Mouse (Mus musculus) frontal cortex, postnatal 14 days (tissue): ENCODE data around the gene Stpg3.
A peak's percentile ranks its signal among the peaks of the same experiment; 100 is the strongest.
"Not testable (repeated sequence)": the region's sequence is repeated elsewhere in the genome, so short reads cannot be mapped to it uniquely, and the experiment has no call there.

Experiments used
- DNase-seq, 2 experiments: peaks; one replicate each; pipeline ENCODE4 v3.0.0; 2022; ENCODE audit warnings: low spot score in 2 of 2

Stpg3 gene

DNA sequence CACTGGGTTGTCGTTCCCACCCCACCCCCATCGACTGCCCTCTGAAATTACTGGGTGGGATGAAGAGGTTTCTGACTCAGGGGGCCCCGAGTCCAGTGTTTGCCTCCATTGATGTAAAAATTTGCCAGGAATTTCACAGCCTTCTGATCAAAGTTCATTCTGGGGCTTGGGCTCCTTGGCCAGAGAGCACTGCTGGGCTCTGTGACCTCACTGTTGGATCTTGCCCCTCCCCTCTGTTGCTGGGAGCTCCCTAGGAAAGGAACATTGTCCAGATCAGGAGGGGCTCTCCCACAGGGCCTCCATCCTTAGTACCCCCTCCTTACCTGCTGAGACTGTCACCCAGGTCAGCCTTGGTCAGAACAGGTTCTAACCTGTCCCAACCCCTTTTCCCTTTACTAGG is at the start of gene Stpg3:
Gene Stpg3 (minus strand): TSS at position 194 of the 400 bp plus-strand sequence.
- no peak for DNase-seq

DNA sequence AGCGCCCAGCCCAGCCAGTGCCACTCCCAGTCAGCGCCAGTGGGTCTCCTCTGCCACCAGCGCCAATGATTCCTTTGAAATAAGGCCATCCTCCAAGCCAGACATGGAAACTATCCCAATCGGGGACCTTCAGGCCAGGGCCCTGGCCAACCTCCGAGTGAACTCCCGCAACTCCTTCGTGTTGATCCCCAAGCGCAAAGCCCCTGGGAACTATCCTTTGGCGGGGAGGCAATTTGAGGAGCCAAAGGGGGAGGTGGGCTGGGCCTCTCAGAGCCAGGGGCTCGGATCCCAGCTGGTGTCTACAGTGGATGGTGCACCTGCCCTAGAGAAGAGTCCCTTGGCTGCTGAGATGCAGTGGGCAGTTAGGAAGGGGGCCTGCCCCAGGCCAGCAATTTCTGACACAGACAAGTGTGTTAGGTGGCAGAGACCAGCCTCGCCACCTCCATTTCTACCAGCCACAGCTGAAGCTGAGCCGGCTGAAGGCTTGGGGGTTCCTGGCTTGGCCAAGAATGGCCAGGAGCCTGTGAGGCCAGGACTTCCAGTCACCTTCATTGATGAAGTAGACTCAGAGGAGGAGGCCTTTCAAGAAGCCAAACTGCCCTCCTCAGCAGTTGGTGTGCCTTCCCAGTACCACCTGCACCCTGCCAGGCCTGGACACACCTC is 49.3 kb upstream of the Stpg3 start:
- no peak for DNase-seq

DNA sequence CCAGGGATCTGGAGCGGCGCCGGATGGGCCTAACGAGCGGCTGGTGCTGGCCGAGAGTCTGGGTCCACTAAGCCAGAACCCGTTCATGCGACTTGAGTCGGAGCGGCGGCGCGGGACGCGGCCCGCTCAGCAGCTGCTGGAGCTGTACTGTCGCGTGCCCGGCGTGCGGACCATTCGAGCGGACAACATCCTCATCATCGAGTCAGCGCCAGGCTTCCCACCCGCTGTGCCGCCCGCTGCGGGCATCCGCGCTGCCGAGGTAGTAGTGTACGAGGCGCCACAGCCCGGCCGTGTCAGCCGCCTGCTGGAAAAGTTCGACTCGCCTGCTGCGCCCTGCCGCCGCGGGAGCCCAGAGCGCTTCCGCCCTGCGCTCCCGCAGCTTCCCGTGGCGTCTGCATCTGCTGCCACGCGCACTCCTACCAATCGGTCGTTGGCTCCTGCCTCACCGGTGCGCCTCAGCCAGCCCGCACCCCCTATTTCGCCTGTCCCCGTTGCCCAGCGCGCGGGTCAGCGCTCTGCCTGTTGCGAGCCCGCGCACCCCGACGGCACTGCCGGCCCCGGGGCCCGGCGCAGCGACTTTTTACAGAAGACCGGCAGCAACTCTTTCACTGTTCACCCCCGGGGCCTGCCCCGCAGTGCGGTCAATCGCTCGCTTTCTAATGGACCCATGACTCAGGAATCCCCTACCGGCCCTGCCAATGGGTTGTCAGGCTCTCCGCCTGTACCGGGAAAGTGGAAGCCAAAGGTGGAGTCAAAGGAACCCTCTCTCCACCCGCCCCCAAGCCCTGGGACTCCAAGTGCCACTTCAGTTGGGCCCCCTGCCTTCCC is 48.6 kb upstream of the Stpg3 start:
- no peak for DNase-seq

DNA sequence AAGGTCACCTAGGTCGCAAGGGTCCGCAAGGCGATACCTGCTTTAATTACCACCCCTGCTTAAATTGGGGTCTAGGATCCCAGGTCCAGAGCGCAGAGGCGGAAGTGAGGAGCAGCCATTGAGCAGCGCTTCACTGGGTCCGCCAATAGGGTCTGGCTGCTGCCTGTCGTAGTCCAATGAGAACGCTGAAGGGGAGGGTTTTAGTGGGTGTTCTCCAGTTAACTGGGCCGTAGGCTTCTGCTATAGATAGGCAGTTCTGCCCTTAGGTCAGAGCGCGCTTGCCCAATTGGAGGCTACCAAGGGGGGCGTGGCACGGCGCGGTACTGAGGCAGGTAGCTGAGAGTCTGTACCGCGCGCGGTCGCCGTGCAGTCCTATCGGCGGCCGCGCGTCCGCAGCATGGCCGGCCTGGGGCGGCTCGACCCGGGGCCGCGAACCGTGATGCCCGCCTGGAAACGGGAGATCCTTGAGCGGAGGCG is 47.9 kb upstream of the Stpg3 start, which contains the start of gene Tprn:
Gene Tprn (plus strand): TSS at position 328 of the 477 bp plus-strand sequence.
- DNase-seq = peak; percentile 89 to 93

DNA sequence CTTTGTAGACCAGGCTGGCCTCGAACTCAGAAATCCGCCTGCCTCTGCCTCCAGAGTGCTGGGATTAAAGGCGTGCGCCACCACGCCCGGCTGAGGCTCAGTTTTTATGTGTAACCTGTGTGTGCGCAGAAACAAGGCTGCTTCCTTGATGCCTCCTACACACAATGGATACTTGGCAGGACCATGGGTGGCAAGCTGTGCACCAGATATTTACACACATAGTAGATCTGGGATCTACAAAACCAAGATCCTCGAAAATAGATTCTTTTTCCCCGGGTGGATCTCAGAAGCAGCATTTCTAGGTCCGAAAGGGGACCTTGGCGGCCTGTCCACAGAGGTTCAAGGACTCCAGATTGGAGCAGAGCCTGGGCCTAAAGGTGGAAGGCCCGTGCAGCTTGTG is 47.4 kb upstream of the Stpg3 start:
- no peak for DNase-seq

DNA sequence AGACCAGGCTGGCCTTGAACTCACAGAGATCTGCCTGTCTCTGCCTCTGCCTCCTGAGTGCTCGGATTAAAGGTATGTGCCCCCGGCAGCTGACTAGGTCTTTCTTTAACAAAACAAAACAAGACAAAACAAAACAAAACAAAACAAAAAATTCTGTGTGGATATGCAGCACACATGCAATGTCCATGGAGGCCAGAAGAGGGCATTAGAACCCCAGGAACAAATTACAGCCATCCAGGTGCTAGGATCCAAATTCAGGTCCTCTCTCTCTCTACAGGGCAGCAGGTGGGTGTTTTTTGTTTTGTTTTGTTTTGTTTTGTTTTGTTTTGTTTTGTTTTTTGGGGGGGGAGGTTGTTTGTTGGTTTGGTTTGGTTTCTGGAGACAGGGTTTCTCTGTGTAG is 44.5 kb upstream of the Stpg3 start:
- no peak for DNase-seq

DNA sequence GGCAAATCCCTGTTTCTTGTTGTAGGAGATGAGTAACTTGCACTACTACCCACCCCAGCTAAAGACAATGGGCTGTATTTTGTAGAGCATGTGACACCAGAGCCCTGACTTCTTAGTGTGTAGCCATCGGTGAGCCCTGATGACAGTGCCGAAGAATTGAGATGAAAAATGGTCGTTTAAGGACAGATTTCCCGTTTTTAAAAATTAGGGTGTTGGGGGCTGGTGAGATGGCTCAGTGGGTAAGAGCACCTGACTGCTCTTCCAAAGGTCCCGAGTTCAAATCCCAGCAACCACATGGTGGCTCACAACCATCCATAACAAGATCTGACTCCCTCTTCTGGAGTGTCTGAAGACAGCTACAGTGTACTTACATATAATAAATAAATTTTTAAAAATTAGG is 42.8 kb upstream of the Stpg3 start:
- DNase-seq = not testable (repeated sequence)

DNA sequence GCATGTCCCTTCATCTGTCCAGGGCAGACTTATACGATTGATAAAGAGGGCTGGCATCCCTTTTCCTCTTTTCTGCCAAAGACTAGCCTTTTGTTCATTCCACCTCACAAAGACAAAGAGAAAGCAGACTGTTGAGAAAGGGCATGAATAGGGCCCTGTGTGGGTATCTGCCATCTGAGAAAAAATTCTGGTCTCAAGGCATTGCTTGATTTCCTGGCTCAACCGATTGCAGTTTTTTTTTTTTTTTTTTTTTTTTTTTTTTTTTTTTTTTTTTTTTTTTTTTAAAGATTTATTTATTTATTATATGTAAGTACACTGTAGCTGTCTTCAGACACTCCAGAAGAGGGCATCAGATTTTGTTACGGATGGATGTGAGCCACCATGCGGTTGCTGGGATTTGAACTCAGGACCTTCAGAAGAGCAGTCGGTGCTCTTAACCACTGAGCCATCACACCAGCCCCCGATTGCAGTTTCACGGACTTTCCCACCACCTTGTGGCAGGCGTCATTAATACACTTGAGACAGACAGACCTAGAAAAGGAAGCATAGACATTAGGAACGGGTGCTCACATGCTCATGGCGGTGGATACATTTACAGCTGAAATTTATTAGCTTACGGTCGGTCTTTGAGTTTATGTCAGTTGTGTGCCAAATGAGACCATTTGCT is 42.1 kb upstream of the Stpg3 start:
- DNase-seq = not testable (repeated sequence)

DNA sequence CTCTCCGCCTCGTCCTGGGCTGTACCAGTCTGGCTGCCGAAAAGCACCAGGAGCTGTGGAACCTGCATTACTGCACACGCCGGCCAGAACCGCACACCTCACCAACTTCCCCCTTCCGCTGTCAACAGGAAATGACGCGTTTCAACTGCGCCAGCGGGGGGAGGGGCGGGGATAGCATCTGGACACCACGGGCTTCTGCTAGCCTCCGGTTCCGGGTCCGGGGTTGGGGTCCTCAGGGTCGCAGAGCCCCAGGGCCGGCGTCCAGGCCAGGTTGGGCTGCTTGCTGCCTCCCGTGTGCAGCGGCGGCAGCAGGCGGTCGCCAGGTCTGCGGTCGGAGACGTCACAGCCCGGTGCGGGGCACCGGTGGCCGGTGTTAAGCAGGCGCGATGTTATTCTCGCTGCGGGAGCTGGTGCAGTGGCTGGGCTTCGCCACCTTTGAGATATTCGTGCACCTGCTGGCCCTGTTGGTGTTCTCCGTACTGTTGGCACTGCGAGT is 40.9 kb upstream of the Stpg3 start, which contains the start of gene Tmem203:
Gene Tmem203 (plus strand): TSS at position 156 of the 496 bp plus-strand sequence.
- DNase-seq = peak; percentile 71 to 83

DNA sequence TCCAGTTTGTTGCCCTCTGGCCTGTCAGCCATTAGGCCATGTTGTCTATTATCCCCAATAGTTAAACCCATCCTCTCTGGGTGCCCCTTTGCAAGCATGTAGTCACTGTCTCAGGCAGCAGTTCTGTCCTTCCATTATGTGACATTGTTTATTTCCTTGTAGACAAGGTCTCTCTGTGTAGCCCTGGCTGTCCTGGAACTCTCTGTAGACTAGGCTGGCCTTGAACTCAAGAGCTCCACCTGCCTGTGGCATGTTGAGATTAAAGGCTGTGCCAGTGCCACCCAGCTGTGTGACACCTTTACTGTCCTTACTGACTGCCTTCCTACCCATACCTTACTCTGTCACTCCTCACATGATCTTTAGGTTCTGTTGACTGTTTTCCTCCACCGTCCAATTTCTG is 37.9 kb upstream of the Stpg3 start:
- no peak for DNase-seq

DNA sequence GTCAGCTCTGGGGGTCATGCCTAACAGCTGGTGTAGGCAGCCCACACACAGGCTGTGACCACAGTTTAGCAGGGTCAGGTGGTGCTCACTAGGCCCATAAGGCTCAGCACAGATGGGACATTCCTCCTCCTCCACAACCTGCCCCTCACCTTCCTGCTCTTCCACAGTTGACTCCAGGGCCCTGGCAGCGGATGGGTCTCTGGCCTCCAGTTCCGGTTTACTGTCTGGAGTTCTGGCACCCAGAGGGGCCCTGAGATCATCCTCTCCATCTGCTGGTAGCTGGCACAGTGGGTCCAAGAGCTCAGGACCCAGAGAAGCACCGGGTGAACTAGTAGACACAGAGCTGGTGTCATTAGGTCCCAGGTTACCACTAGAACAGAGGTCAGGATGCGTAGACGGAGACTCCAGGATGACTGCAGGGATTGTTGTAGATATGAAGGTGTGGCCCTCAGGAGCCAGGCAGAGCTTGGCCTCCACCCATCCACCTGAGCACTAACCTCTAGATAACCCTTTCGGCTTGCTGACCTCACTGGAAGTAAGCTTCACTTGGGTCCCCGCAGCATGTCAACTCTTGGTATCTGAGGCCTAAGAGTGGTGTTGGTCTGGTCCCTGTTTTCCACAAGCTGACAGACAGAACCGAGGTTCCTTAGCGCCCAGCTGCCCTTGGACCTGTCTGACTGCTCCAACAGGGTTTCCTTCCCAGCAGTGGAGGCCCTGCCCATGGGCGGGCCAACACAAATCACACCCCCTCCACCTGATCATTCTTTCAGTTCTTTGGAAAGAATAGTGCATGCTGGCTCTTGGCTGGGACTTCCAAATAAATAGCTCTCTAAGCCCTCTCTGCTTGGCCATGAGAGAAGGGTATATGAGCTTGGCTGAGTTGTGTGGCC is 32.0 kb upstream of the Stpg3 start, which contains the start of gene AL732309.1:
Gene AL732309.1 (minus strand): TSS at position 681 of the 890 bp plus-strand sequence.
- no peak for DNase-seq

DNA sequence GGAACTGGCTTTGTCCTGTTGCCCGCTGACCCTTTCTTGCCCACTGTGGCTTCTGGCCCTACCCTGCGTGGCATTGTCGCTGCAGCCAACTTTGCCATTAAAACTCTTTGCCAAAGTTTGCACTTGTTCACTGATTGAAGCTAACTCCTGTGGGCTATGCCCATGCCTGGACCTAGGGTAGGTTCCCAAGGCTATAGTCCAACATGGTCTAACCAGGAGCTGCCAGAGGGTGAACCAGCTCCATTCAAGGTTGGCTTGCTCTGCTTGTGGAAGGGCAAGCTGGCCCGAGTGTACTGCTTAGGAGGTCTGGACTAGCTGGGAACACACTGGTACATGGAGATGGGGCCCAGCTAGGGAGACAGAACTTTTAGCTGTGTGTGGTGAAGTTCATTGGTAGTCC is 29.7 kb upstream of the Stpg3 start:
- no peak for DNase-seq

DNA sequence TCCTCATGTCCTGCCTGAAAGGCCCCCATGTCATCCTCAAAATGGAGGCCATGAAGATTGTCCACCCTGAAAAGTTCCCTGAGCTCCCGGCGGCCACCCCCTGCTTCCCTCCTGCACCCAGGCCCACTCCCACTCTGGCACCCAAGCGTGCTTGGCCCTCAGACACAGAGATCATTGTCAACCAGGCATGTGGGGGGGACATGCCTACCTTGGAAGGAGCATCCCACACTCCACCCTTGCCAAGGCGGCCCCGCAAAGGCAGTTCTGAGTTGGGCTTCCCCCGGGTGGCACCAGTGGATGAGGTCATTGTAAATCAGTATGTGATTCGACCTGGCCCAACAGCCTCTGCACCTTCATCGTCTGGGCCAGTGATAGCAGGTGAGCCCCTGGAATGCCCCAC is 28.9 kb upstream of the Stpg3 start:
- DNase-seq = no peak

DNA sequence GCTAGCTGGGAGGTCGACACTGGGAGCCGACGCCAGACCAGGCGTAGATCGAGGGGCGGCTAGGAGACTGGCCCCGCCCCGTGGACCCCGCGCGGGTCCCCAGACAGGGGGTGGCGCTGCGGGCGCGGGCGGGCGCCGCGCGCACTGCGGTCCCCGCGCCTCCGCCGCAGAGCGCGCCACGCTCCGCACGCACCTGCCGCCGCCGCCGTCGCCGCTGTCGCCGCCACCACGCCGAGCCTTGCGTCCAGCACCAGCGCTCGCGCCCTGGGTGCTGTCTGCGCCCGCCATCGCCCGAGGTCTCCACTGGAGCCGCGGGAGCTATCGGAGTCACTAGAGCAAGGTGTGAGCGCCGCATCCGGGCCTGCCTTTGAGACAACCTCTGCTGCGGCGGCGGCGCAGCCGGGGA is 27.7 kb upstream of the Stpg3 start, which contains the start of the genes Rnf208 and Cysrt1:
Gene Rnf208 (plus strand): TSS at position 155 of the 406 bp plus-strand sequence.
Gene Cysrt1 (minus strand): TSS at position 352 of the 406 bp plus-strand sequence.
- peak in 1 of 2 experiments; percentile 38 for DNase-seq

DNA sequence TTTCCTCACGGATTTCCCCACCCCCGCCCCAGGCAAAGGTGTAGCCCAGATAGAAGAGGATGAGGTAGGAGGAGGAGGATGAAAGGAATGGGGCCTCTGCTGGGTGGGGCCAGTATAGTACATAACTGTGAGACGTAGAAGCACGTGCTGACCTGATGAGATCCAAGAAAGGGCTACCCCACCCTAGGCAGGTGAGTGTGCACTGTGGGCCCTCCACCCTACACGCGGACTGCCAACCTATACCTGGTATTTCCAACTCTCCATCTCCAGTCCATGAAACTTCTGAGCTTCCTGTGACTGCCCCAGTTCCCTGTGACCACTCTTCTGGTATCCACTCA is 27.0 kb upstream of the Stpg3 start:
- DNase-seq = no peak

DNA sequence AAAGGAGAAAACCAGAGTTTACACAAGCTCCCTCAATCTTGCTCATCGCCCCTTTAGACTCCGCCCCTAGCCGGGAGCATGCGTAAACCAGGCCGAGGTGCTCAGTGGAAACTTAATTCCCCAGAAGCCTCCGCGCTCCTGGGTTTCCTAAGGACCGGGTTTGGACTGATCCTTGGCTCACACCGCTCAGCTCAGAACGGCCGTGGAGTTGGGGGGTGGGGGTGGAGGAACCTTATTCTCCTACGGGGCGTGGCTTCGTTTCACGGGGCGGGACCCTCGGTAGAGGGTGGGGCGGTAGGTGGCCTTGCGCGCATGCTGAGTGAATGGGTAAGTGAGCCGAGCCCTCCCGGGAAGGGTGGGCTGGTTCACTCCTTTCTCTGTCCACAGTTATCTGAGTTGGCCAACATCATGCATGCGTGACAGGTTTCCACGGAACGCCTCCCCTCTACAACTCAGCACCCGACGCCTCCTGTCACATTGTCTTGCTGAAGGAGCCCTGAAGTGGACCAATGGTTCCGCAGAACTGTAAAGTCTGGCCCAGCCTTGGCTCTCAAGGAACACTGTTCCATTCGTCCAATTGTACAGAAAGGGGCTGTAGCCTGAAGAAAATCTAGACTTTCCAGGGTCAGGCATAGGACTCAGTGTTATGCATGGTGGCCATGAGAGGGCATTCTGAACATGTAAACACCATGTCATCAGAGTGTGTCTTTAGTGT is 26.4 kb upstream of the Stpg3 start:
- DNase-seq = peak in 1 of 2 experiments; percentile 52

DNA sequence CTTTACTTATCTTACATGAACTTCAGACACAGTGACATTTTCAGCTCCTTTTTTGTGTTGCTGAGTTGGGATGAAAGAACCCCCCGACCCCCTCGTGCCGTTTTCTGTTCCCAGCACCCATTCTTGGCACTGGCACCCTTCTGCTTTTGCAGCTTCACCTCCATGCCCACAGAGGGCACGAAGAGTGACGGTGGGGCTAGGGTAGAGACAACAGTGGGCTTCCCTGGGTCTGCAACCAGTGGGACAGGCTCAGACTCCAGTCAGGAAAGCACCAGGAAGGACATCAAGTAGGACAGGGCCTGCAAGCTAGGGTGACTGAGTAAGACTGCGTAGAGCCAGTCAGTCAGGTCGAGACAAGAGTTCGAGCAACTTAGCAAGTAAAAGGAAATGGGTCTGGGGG is 25.9 kb upstream of the Stpg3 start:
- no peak for DNase-seq

DNA sequence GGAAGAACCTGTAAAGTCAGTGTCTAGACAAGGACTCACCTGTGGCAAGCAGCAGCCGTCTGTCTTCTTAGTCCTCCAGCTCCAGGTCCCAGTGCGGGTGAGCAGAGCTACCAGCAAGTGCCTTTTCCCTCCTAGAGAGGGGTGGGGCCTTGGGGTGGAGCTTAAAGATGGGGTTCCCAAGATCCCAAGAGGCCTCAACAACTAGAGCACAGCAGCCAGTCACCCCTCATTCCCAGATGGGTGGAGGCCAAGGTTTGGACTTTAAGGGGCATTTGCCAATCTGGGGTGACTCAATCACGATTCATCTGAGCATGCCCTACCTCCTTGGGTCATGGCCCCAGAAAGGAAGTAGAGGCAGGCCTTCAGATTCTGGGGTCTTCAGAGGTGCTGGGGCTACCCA is 25.3 kb upstream of the Stpg3 start:
- no peak for DNase-seq

DNA sequence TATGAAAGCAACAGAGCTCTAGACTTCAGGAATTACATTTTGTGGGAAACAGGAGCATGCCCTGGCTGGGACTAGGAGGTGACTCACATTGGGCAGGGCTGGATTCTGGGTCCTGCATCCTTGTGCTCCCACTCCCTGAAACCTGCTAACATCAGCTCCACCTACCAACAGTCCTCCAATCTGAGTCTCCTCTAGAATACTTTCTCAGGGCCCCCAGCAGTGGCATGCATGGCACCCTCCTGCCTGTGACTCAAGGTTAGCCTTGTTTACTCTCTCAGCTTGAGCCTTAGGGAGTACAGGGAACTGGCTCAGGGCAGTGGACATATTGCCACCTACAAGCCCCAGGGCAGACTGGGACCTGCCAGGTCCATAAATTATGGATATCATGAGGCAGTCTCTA is 23.7 kb upstream of the Stpg3 start:
- no peak for DNase-seq

DNA sequence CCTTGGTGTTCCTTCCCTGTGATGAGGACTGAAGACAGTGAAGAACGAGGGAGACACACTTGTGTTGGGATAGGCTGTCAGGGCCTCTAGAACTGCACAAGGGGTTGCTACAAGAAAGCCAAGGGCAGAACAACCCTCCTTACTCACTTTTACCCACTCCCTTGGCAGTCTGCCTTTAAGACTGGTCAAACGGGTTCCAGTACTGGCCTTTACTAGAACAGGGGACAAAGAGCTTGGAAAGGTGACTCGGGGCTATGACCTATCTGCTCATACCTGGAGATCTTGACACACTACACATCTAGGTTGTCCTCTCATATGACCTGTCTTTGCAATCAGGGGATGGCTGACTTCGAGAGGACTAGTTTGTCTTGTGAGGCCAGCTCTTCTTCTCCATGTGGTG is 23.1 kb upstream of the Stpg3 start:
- no peak for DNase-seq
